Mouse (Mus musculus) layer of hippocampus, postnatal 10 days (tissue): ENCODE data around the gene Hoxd3. TPM values are rescaled to one million over a fixed set of nuclear protein-coding genes. Genes with fewer than 3 reads are reported as not detected.

Experiments used
- DNase-seq, 2 experiments: peaks; one replicate each; pipeline ENCODE4 v3.0.0; 2021; ENCODE audit warnings: low spot score in 2 of 2
- total RNA-seq, 2 experiments: library from RNA; stranded (reverse); gene quantifications; 2 replicates each; pipeline ENCODE4 v1.2.3; 2021

Hoxd3 gene
- total RNA-seq, 2 experiments from 2014 or later = not detected

GRCm38 (mm10) chr2:74678891-74679595 is 32.7 kb upstream of the Hoxd3 start, which contains the start of gene Hoxd11:
Hoxd11 (plus strand) TSS chr2:74679557.
- no peak for DNase-seq

DNA sequence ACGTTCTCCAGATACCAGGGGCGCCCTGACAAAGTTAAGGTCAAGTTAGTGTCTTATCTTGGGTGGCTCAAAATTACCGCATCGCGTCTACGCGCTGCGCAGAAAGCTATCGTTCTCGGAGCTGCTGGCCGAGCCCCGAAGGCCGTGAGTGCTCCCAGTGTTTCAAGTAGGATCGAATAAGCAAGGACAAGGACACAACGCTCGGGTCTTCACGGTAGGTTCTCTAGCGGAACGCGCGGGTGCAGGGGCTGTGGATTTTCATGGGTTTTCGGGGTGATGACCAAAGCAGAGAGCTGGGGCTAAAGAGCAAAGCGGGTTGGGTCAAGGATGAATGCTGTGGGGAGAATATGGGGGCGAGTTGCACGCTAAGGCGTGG is 32.1 kb upstream of the Hoxd3 start:
- DNase-seq = no peak

- no peak for DNase-seq
Observed at GRCm38 (mm10) chr2:74679980-74680379, 31.7 kb upstream of the Hoxd3 start.

GRCm38 (mm10) chr2:74680561-74681398 is 30.9 kb upstream of the Hoxd3 start:
- DNase-seq = no peak

GRCm38 (mm10) chr2:74681594-74682531 is 29.9 kb upstream of the Hoxd3 start:
- no peak for DNase-seq

DNA sequence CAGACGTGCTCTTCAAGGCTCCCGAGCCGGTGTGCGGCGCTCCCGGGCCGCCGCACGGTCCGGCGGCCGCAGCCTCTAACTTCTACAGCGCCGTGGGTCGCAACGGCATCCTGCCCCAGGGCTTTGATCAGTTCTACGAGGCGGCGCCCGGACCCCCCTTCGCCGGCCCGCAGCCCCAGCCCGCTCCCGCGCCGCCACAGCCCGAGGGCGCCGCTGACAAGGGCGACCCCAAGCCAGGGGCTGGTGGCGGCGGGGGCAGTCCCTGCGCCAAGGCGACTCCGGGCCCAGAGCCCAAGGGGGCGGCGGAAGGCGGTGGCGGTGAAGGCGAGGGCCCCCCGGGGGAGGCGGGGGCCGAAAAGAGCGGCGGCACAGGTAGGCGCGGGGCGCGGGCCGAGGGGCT is 28.9 kb upstream of the Hoxd3 start:
- no peak for DNase-seq

DNA sequence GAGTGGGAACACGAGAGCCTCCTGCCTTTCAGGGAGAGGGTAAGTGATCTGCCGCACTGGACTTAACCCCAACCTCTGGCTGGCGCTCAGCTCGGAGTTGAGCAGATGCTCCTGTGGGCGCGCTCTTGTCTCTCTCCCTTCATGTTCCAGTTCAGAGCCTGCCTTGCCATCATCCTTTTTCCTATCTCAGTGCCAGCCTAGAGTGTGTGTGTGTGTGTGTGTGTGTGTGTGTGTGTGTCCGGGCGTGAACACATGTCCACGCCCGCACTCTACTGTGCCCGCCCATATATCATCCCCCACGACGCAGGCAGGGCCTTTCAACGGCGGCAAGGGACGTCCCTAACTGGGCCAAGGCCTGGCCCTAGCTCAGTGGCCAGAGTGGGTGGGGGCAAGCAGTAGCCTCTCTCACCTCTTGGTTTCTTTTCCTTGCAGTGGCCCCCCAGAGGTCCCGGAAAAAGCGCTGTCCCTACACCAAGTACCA is 28.2 kb upstream of the Hoxd3 start:
- no peak for DNase-seq

GRCm38 (mm10) chr2:74684106-74684505 is 27.6 kb upstream of the Hoxd3 start:
- no peak for DNase-seq

DNA sequence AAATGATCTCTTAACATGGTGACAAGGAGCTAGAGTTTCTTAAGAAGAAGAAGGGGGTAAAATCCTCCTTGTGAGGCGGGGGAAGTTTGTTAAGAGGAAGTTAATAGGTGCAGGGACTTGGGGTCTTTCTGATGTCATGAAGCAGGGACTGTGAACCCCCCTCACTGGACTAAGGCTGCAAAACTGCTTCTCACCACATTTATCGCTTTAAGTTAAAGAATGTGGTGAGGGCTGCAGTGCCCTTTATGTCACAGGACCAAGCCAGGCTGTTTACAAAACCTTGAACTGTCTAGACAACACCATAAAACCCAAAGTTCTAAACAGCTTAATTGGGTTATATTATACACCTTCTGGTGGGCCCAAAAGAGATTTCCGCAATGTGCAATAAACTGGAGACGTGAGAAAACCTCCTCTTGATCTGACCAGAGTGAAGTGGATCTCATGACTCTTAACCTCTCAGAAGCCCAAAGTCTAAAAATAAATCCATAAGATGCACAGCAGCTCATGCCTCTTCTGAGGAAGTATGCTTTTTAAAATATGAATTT is 26.6 kb upstream of the Hoxd3 start:
- DNase-seq = no peak

- peak in 1 of 2 experiments; percentile 64 for DNase-seq
Observed at GRCm38 (mm10) chr2:74686301-74686987, 25.3 kb upstream of the Hoxd3 start.

DNA sequence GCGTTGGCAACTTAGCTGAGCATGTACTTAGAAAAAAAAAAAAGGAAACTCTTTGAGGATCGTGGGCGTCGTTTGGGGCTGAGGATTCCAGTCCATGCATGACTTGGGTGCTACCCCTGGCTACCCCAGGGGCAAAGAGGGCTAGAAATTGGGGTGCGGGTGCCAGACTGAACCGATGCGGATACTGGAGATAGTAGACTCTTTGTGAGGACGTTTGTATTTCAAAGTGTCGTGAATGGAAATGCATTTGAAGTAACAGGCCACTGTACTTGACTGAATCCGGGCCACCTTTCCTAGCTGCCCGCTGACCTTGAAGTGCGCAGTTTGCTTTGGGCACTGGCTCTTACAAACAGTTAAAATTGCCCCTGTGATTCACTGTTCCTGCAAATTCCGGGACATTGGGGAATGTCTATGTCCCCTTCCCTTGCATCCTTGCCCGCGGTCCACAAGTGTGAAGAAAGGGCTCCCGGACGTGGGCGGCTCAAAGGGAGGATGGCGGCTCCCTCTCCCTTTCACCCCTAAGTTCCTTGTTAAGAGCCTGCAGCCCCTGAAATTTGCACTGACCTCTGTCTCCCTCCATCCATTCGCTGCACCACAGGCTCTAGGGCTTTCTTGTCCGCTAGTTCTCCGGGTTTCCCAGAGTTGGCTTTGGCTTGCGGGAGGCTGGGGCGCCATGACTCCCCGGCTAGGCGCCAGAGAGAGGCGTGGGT is 24.6 kb upstream of the Hoxd3 start:
- DNase-seq = no peak

DNA sequence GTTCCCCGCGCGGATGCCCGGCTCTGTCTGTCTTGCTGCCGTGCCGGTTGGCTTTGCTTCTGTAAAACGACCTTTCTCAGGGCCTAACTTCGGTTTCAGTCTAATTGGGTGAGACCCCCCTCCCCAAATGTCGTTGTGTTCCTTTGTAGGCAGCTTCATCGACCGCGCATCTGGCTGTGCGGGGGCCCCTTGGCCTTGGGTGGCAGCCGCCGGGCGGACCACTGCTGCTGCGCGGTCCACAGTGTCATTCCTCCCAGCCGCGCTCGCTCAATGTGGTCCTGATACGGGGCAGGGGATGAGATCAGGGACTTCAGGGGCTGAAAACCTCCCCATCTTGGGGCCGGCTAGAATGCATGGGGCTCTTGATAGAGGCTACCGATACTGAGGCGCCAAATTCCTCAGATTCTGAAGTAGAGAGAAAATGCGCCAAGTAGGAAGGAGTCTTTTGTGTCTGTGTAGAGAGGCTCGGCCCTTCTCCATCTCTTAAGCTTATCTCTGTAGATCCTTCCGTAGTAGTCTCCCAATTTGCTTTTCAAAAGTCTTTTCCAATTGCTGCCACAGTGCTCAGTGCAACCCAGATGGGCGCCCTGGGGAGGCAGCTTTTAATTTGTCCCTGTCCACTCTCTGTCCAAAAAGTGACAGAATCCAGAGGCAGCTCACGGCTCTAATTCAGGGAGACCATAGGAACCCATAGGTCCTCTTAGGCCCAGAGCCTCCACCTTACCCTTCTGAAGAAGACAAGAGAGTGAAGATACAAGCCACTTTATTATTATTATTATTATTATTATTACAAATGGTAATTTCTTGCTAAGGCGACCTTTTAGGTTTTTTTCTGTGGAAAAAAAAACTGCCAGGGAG is 23.8 kb upstream of the Hoxd3 start:
- no peak for DNase-seq

DNA sequence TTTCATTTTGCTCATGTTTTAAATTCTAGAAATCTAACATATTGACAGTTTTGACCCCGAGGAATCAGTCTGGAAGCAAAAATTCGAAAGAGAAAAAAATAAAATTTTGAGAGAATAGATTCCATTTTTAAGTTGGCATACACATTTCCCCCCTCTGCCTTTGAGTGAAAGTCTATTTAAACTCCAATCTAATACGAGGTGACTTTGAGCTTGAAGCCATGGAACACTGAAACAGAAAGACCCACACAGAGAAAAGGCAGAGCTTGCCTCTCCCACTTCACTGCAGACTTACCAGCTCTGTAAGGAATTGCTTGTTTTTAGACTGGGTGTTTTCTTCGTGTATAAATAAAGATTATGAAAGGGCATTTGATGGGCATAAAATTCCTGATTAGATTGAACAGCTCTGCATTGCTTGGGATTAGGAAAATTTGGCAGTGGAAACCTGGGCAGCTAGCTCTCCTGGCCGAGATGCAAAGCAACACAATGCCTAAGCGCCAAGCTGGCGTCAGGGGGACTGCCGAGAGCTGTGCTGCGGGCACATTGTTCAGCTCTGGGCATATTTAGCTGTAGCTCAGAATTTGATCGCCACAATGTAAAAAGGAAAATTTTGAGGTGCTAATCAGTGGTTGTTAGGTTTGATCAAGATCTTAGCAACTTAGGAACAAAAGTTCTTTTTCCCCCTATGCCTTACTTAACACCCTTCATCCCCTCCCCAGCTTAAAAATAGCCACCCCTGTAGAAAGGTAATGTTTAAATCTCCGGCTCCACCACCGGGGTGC is 22.7 kb upstream of the Hoxd3 start:
- DNase-seq = no peak

DNA sequence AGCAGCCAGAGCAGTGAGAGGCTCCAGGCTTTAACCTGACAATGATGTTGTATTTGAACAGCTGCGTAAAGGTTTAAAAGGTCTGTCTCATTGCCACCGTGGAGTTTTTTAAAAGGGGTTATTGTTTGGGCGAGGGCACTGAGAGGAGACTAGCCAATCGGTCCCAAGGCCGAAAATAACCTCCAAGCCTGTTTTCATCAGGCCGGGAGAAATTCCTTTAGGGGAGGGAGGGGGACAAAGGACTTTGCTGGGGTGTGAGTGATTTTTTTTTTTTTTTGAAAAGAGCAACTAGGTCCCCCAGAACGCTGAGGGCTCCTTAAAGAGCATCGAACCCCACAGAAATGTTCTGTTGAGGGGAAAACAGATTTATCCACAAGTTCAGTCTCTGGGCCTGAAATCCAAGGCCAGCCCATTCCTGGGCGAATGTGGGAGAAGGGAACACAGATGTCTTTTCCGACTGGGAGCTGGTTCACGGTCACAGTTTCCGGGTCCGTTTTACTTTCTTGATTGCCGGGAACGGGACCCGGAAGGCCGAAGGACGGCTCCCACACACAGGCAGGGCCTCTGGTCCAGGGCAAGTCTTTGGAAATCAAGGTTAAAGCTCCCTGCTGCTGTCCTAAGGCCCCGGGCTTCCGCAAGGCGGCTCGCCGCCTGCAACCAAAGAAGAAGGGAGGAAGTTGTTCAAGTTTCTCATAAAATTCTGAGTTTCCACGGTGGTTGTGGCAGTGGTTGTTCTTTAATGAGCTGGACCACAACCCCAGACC is 22.0 kb upstream of the Hoxd3 start:
- peak in 1 of 2 experiments; percentile 22 for DNase-seq

DNA sequence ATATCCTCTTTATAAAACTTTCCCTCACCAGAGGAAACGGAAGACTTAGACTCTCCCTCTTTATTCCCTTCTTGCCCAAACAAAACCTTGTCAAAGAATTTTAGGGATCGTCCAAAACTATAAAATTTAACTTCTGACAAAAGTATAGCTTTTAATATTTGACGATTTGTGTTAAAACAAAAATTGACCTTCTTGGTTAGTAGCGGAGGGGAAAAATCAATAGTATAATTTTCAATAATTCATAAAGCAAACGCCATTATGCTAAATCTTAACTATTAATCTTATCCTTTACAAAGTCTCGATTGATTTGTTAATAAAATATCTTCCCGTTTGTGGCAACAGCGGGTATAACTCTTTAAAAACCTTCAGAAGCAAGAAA is 21.4 kb upstream of the Hoxd3 start:
- DNase-seq = no peak

- DNase-seq = peak in 1 of 2 experiments; percentile 20
Observed at GRCm38 (mm10) chr2:74691022-74691951, 20.4 kb upstream of the Hoxd3 start, which contains the start of gene Hoxd10. Hoxd10 (plus strand) TSS chr2:74691924.
